Mouse (Mus musculus): ENCODE measurements around the gene Pigf.
"Not testable (repeated sequence)": the region's sequence is repeated elsewhere in the genome, so short reads cannot be mapped to it uniquely, and the experiment has no call there.

The Pigf gene

DNA sequence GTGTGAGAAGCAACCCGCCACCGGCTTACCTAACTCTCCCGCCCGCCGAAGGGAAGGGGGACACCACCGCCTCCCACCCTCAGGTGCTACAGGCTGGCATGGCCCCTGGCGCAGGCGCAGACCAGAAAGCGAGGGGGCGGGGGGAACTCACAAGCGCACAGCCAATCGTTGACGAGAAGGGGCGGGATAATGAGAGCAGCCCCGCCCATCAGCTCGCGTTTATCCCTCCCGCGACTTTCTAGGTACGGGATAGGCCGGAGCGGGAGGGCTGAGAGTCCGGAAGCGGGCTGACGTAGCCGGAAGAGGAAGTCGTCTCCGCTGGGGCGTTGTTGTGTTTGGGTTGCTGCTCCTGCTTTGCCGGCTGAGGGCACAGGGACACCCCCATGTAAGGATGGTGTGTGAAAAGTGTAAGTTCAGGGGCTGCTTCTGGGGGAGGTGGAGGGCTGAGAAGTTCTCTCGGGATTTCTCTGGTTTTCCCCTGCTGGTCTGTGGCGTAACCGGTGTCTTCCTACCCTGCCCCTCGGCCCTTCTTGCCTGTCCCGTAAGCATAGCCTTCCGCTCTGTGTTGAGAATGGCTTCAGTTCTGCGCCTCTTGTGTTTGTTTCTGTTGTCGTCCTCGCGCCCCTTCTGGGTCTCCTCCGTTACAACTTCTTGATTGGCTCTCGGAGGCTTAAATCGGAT, at the start of gene Pigf, which contains the start of gene Cript:
Gene Pigf (minus strand): TSS at position 138 of the 681 bp plus-strand sequence.
Gene Cript (plus strand): TSS at position 282 of the 681 bp plus-strand sequence.
- DNase-seq, result peak; percentile 98 to 99

DNA sequence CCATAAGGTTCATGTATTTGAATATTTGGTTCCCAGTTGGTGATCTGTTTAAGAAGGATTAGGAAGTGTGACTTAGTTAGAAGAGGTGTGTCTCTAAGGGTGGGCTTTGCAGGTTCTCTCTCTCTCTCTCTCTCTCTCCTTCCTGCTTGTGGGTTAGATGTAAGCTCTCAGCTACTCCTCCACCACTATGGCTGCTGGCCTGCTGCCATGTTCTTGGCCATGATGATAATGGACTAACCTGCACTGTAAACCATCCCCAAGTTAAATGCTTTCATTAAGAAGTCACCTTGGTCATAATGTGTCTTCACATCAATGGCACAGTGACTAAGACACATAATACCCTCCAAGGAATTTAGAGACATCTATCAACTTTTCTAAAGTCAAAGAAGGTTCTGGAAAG, 48.3 kb upstream of the Pigf start:
- DNase-seq, result no peak

- DNase-seq, result no peak
Observed at GRCm38 (mm10) chr17:87072766-87073440, 47.7 kb upstream of the Pigf start.

DNA sequence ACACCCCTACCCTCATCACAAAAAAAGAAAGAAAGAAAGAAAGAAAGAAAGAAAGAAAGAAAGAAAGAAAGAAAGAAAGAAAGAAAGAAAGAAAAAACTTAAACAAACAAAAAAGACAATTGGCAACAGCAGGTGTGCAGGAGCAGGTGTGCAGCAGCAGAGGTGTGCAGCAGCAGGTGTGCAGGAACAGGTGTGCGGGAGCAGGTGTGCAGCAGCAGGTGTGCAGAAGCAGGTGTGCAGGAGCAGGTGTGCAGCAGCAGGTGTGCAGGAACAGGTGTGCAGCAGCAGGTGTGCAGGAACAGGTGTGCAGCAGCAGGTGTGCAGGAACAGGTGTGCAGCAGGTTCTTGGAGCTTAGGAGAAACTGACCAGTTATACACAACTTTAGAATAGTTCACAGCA, 47.0 kb upstream of the Pigf start:
- DNase-seq, result not testable (repeated sequence)

GRCm38 (mm10) chr17:87068997-87069396, 43.8 kb upstream of the Pigf start:
- DNase-seq, result no peak

- DNase-seq, result peak; percentile 31 to 46
Observed at GRCm38 (mm10) chr17:87063969-87064368, 38.8 kb upstream of the Pigf start.

GRCm38 (mm10) chr17:87063461-87063860, 38.3 kb upstream of the Pigf start:
- DNase-seq, result no peak

DNA sequence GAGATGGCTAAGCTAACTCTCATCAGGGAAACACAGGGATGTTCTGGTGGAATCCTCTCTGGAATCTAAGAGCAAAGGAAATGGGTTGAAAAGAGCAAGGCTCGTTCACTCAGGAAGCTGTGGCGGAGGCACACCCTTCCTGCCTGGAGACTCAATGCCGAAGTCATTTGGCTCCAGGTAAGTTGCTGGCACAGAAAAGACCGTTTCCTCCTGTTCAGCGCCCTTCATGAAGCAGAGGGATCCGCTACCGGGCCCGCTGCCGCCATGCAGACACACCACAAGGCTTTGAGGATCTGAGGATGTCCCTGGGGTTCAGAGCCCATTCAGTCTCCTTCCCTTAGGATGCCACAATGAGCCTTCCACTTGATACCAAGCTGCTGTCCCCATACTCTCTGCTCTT, 37.4 kb upstream of the Pigf start:
- DNase-seq, result no peak

DNA sequence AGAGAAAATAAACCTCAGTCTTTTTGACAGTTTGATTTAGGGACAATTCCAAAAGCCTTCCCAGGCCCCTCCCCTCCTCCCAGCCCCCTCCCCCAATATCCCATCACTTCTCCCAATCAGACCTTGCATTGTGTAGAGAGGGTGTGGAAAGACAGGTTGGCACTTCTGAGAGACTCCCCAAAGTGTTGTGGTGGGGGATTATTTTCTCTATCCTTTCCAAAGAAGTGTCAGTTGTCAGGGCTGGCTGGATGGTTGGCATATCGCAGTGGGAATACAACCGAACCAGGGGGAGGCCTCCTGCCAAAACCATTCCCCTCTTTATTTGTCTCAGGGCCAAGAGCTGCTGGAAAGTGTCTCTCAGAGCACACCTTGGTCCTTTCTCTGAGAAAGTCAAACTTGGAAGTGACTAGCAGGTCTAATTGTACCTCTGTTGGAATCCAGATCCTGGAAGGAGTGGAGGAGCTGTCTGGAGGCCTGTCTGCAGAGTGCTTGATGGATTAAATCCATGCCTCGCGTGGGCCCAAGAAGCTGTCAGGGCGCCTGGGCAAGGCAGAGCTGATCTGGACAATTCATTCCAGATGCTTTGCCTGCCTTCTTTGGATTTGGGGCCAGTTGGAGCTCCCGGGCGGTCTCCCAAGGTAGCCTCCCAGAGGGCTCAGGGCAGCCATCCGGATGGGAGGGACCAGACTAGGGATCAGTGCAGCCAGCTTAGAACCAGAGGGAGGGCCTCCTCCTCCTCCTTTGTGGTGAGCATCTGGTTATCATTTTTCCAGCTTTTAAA, 32.5 kb upstream of the Pigf start:
- DNase-seq, result no peak

- DNase-seq, result no peak
Observed at GRCm38 (mm10) chr17:87056761-87057160, 31.6 kb upstream of the Pigf start.

DNA sequence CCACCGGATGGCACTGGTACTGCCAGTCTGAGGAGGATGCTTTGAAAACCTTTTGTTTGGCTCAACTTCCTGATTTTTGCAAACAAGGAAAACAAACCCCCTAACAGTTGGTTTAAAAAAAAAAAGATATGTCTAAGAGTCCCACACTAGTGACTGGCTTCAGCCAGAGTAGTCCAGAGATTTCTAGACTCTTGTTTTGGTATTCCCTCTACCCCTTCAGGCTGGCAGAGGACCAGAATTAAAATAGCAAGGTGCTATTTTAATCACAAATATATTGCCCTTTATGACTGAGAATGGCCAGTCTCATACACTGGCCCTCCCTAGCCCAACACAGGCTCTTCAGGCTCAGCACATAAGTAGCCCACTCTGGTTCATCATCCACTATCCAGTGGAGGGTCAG, 30.5 kb upstream of the Pigf start:
- no peak for DNase-seq

- DNase-seq, result no peak
Observed at GRCm38 (mm10) chr17:87055051-87055459, 29.8 kb upstream of the Pigf start.

DNA sequence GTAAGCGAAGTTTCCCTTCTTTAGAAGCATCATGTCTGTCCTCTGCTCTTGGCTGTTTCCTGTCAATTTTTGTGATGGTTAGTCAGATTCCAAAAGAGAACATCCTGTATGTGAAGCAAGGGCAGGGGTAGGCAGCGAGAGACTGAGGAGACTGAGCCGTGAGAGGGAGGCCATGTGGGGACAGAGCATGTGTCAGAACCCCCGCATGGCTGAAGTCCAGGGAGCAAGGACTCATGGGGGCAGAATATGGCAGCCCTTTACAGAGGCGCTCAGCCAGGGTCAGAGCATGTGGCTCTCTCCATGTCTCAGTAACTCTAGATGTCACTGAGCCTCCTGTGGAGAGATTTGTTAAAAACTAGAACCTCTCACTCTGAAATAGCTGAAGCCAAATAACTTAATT, 28.7 kb upstream of the Pigf start:
- no peak for DNase-seq

- no peak for DNase-seq
Observed at GRCm38 (mm10) chr17:87052432-87052831, 27.2 kb upstream of the Pigf start.

DNA sequence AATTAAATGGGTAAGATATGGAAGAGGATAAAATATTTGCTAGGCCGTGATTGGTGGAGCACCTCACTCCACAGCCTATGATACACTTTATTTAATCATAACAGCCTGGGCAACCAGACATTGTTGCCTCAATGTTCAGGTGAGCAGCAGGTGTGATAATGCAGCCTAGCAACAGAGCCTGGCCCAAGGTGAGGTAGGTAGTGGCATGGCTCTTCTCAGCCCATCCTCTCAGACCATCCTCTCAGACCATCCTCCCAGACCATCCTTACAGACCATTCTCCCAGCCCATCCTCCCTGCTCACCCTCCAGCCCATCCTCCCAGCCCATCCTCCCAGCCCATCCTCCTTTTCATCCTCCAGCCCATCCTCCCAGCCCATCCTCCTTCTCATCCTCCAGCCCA, 26.4 kb upstream of the Pigf start:
- DNase-seq, result no peak

DNA sequence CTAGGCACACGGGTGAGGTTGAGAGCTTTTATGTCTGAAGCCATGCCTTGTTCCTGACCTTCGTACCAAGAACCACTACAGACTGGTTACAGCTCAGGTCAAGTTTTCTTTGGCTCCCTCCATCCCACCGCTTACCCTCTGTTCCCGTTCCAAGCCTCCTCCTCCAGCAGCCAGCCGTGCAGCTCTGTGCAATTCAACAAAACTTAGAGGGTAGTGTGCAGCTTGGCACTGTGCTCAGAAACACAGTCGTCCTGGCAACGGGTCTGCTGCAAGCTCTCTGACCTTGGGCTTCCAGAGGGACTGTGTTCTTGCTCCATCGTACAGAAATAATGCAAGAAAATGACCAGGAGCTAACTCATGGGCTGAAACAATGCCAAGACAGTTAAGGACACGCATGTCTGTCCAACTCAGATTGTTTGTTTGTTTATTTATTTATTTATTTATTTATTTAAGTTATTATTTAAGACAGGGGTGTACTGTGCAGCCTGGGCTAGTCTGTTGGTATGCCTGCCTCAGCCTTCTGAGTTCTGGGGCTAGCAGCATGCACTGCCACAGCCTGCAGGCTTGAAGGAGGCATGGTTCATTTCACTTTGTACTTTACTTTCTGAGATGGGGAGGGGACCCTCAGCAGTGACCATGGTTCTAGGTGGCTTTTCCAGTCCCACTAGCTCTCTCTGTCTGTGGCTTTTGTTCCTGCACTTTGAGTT, 25.4 kb upstream of the Pigf start:
- no peak for DNase-seq

DNA sequence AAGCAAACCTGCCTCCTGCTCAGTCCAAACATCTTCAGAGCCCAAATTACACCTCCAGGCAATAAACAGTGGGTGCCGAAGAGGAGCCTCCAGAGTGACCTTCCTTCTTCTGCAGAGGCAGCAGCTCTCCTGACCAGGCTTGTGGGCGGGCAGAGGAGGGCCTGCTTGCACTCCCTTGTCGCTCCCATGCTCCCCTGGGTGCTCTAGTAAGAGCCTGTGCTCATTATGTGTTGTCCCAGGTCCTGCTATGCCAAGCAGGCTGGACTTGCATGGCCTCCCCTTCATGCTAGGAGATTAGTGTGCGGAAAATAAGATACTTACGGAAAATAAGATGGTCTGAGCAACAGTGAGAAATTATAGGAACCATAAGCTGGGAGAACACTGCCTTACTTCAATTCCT, 24.5 kb upstream of the Pigf start:
- no peak for DNase-seq

DNA sequence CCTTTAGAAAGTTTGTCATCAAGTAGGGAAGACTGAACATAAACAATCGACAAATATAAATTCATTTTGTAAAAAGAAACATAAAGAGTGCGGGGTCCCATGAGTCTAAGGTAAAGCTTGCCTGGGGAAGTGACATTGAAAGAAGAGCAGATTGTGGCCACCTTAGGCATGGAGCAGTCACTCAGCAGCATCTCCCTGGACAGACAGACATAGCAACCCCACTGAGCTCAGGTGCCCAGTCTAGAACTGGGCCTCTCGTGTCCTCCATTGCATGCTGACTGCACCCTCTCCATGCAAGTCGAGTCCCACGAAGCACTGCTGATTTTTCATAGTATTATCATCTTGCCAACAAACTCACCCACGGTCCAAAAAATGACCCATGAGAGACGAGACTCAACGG, 19.6 kb upstream of the Pigf start:
- no peak for DNase-seq

GRCm38 (mm10) chr17:87044364-87044763, 19.2 kb upstream of the Pigf start:
- DNase-seq, result peak; percentile 88

DNA sequence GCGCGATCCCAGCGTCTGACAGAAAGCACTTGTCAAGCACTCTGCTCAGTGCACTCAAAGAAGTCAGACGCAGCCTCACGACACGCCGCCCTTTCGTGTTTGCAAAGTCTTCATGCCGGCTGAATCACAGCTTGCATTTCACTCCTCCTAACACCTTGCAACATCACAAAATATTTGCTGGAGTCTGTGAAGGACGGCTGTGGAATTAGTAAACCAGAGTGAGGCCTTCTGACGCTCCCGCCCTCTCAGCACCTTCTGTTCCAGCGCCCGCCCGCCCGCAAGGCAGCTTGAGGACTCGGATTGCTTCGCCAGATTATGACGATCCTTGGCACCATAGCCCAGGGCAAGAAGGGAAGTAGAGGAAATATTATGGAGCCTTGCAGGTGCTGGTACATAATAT, 16.5 kb upstream of the Pigf start:
- DNase-seq, result no peak

GRCm38 (mm10) chr17:87038496-87038895, 13.3 kb upstream of the Pigf start:
- no peak for DNase-seq

DNA sequence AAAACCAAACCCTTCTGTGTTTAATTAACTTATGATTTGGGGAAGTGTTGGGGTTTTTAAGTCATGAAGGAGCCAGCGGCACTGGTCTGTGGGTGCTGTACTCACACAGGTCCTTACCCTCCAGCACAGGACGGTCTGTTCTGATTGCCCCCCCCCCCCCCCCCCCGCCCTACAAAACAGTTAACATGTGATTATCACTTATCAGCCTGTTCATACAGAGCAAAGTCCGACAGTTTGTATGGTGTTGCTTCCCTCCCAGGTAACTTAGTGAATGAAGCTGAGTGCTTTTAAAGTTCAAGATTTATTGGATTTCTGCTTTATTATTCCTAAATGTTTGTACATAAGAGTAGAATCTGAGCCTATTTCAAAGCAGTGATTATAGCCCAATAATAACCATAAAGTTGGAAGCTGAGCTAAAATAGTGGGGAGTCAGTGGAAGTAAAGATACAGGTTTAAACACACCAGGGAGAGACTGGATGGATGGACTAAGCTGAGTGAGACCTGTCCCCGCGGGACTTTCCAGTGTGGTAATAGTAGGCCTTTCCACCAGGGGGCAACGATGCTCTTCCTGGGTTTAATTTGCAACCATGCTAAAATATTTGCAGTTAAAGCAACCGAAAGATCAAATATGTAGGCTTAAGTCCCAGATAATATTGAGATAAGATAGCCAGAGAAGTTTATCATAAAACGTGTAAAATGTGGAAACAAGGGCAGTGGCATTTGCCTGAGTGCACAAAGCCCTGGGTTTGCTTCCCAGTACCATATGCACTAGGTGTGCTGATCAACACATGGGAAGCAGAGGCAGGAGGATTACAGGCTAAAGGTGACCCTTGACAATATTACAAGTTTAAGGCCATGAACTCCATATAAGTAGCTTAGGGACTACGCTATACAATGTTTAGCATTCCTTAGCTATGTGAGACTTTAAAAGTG, 11.2 kb upstream of the Pigf start:
- DNase-seq, result peak; percentile 68 to 69

Data from B cell, adult 2 months (primary cell).